Mouse (Mus musculus) olfactory bulb, adult 2 months (tissue): ENCODE data around the gene Cntn6. TPM values are rescaled to one million over a fixed set of nuclear protein-coding genes. Genes with fewer than 3 reads are reported as not detected.

Experiments used
- H3K27ac ChIP-seq: fragments of 200-500 bp; 2 replicates; pipeline ENCODE4 v1.5.1; 2012; ENCODE audit warnings: low read depth, low read length; ENCODE audit not compliant: insufficient read depth
- H3K4me1 ChIP-seq: fragments of 200-500 bp; 2 replicates; pipeline ENCODE4 v1.6.1; 2012; ENCODE audit warnings: low read length; ENCODE audit not compliant: control insufficient read depth, insufficient read depth
- H3K4me3 ChIP-seq: fragments of 200-500 bp; 2 replicates; pipeline ENCODE4 v1.5.1; 2012; ENCODE audit warnings: mild to moderate bottlenecking, low read depth, low read length, moderate library complexity; ENCODE audit not compliant: insufficient read depth
- CTCF ChIP-seq: fragments of 200-500 bp; IDR thresholded peaks from 2 replicates; pipeline ENCODE4 v1.5.1; 2012; ENCODE audit warnings: low read depth, mild to moderate bottlenecking, low read length, moderate library complexity; ENCODE audit not compliant: insufficient read depth
- POLR2A ChIP-seq: fragments of 200-500 bp; IDR thresholded peaks from 2 replicates; pipeline ENCODE4 v1.6.1; 2012; ENCODE audit warnings: mild to moderate bottlenecking, low read depth, low read length, moderate library complexity; ENCODE audit not compliant: insufficient read depth
- WGBS: fragments of 180-500 bp; shearing (Covaris S2); methylation state at CpG from one replicate; pipeline ENCODE4 v1.1.7; 2018; 5-methylcytosine and 5-hydroxymethylcytosine counted together
- polyA plus RNA-seq: library from polyadenylated mRNA; stranded (reverse); fragments of >200 nt; gene quantifications from 2 replicates; pipeline ENCODE4 v1.2.4, GENCODE M21; 2012; ENCODE audit warnings: low replicate concordance; ENCODE audit not compliant: missing spikeins, insufficient read depth, insufficient read length

Gene Cntn6
- polyA plus RNA-seq, result not detected in 2 replicates

- WGBS, result 11% methylated on average over 11 of the region's 11 CpGs
- Histone ChIP-seq H3K27ac (no peak within 1 kb of the TSS), H3K4me1 (no peaks in the 10 kb centered on the region), H3K4me3 (peak within 1 kb of the TSS; percentile 25)
- TF ChIP-seq CTCF, result no peak
- TF ChIP-seq POLR2A, result no peak
Measured at GRCm38 (mm10) chr6:104492490-104493431, at the start of gene Cntn6. Cntn6 (plus strand) TSS chr6:104492790.

- H3K27ac ChIP-seq, result no peak overlapping the region
- 28% methylated on average over 3 of the region's 3 CpGs for WGBS
- TF ChIP-seq POLR2A (no peak), CTCF (no peak)
- no peaks in the 10 kb centered on the region for H3K4me1 ChIP-seq
- no peak overlapping the region for H3K4me3 ChIP-seq
Measured at GRCm38 (mm10) chr6:104443731-104444130, 48.9 kb upstream of the Cntn6 start.

GRCm38 (mm10) chr6:104470706-104471105 is 21.9 kb upstream of the Cntn6 start:
- TF ChIP-seq CTCF (no peak), POLR2A (no peak)
- no peaks in the 10 kb centered on the region for H3K4me1 ChIP-seq
- WGBS, result 93% methylated on average over 1 of the region's 1 CpGs
- no peak overlapping the region for H3K27ac ChIP-seq
- no peak overlapping the region for H3K4me3 ChIP-seq

GRCm38 (mm10) chr6:104479242-104479641 is 13.3 kb upstream of the Cntn6 start:
- Histone ChIP-seq H3K27ac (no peak overlapping the region), H3K4me1 (no peaks in the 10 kb centered on the region), H3K4me3 (no peak overlapping the region)
- TF ChIP-seq CTCF, result no peak
- no peak for TF ChIP-seq POLR2A

- 19% methylated on average over 6 of the region's 6 CpGs for WGBS
- Histone ChIP-seq H3K4me3 (no peak overlapping the region), H3K27ac (no peak overlapping the region), H3K4me1 (no peaks in the 10 kb centered on the region)
- no peak for TF ChIP-seq CTCF
- TF ChIP-seq POLR2A, result no peak
Measured at GRCm38 (mm10) chr6:104493459-104493858, 869 bp downstream of the Cntn6 start.

GRCm38 (mm10) chr6:104495801-104496200 is 3.2 kb downstream of the Cntn6 start:
- no peak overlapping the region for H3K4me3 ChIP-seq
- no peak for TF ChIP-seq POLR2A
- no peak for TF ChIP-seq CTCF
- no peak overlapping the region for H3K27ac ChIP-seq
- H3K4me1 ChIP-seq, result no peaks in the 10 kb centered on the region
- 76% methylated on average over 2 of the region's 2 CpGs for WGBS

- no peaks in the 10 kb centered on the region for H3K4me1 ChIP-seq
- no peak overlapping the region for H3K27ac ChIP-seq
- TF ChIP-seq POLR2A (no peak), CTCF (no peak)
- no peak overlapping the region for H3K4me3 ChIP-seq
- 100% methylated on average over 1 of the region's 1 CpGs for WGBS
Measured at GRCm38 (mm10) chr6:104563993-104564392, 71.4 kb downstream of the Cntn6 start.

- Histone ChIP-seq H3K4me3 (no peak overlapping the region), H3K4me1 (no peaks in the 10 kb centered on the region), H3K27ac (no peak overlapping the region)
- TF ChIP-seq POLR2A (no peak), CTCF (no peak)
Measured at GRCm38 (mm10) chr6:104569564-104569963, 77.0 kb downstream of the Cntn6 start.

- H3K4me3 ChIP-seq, result no peak overlapping the region
- H3K27ac ChIP-seq, result no peak overlapping the region
- no peaks in the 10 kb centered on the region for H3K4me1 ChIP-seq
- 80% methylated on average over 3 of the region's 3 CpGs for WGBS
- no peak for TF ChIP-seq POLR2A
- no peak for TF ChIP-seq CTCF
Measured at GRCm38 (mm10) chr6:104588028-104588427, 95.4 kb downstream of the Cntn6 start.
